Mouse (Mus musculus): Measurements from ENCODE around the gene Cep89.

GRCm38 (mm10) chr7:35355303-35355872 lies 41.4 kb upstream of the Cep89 start:
- TF ChIP-seq MYOG (IDR thresholded peaks at IDR 0.05; ENCODE audit: control insufficient read depth in 1 of 3, insufficient read depth in 1 of 3, insufficient read length in 2 of 3, low read depth in 2 of 3) (no peak), E2F4 (IDR thresholded peaks at IDR 0.05; ENCODE audit: insufficient read depth) (no peak), POLR2A (IDR thresholded peaks at IDR 0.05; ENCODE audit: insufficient read length, low read depth) (no peak), MAX (IDR thresholded peaks at IDR 0.05; ENCODE audit: low read depth) (no peak), TCF12 (IDR thresholded peaks at IDR 0.05; ENCODE audit: insufficient read depth, poor library complexity, severe bottlenecking) (no peak), TCF3 (IDR thresholded peaks at IDR 0.05; ENCODE audit: insufficient read length, low read depth) (no peak), POLR2AphosphoS2 (IDR thresholded peaks at IDR 0.05; ENCODE audit: insufficient read length, low read depth) (no peak), USF1 (IDR thresholded peaks at IDR 0.05; ENCODE audit: low read depth) (no peak), SRF (IDR thresholded peaks at IDR 0.05; ENCODE audit: control insufficient read depth, insufficient read length, low read depth) (no peak)

All from myocyte (in vitro differentiated cells).